Mouse (Mus musculus) urinary bladder, postnatal 25 days (tissue): Measurements from ENCODE around the gene Retreg3.

Source experiments
- DNase-seq: peaks from one replicate; pipeline ENCODE4 v3.0.0; 2022; ENCODE audit warnings: low spot score

Retreg3 gene

DNA sequence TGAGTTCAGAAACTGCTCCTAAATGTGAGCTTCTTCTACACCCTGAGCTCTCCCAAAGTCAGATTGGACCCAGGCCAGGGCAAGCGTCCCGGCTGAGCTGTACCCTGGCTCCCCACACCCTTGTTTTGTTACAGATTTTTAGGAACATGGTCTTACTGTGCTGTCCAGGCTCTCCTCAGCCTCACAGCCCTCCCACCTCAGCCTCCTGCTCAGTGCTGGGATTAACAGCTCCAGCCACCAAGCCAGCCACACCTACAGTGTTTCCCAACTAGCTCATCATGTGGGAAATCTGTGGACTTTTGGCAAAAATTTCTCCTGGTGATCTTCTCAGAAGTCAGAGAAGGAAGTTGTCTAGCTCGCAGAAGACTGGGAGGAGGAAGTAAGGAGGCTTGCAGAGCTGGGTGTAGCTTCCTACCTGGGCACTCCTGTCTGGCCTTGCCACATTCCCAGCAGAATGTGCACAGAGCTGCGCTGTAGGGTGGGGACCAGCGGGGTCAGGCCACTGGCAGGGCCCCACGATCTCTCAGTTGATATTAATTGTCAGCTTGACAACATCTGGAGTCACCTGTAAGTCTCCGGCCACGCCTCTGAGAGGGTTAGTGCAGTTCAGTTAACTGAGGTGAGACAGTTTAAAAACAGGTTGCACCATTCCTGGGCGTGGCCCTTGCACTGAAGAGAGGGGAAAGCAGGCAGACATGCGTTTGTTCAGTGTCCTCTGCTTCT lies 66.8 kb downstream of the Retreg3 start:
- peak; percentile 72 for DNase-seq

DNA sequence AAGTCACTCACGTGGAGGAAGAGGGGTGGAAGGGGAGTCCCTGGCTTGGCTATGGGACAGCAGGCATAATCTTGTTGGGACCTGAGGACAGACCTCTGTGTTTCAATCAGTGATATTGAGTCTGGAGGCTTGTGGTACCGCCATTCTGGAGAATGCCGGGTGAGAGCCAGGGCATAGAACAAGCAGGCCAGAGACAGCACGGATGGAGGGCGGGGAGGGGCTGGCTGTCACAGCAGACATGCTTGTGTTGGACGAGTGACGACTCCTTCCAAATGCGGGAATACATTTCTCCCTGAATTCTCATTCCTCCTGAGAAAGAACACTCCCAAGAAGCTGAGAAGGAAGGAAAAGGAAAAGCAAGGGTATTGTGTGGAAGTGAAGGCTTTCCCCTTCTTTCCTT lies 68.1 kb downstream of the Retreg3 start:
- DNase-seq = no peak

DNA sequence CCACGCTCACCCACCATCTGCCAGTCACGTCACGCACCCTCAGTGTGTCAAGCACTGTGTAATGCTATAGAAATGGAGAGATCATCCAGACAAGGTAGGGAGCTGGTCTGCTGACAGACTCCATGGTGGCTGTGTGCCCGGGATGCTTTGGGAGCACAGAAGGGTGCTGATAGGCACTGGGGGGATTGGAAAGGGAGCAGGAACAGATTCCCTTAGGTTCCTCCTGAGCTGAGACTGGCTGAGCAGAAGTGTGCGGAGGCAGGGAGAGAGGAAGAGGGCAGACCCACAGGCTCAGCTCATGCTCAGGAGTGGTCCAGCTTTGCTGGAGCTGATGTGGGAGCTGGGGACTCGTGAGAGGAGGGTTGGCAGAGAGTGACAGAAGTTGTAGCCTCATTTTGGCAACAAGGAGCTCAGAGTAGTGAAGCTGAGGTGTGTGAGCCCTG lies 68.6 kb downstream of the Retreg3 start:
- no peak for DNase-seq

DNA sequence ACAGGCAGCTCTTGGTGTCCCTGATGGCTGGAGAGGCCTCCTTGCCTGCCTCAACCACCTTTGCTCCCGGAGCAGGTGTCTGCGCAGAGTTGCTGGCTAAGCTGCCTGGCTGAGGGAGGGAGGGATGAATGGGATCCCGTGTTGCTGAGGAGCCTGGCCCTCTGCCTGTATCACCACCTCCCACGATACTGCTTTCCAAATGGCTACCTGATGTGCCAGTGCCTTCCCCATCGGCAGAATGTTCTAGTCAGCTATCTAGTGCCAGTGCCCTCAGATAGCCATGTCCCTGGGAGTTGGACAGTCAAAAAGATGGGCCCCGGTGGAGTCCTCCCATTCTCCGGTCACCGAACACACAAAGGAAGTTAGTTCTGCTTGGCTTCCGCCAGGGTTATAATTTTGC lies 69.3 kb downstream of the Retreg3 start:
- DNase-seq = no peak

DNA sequence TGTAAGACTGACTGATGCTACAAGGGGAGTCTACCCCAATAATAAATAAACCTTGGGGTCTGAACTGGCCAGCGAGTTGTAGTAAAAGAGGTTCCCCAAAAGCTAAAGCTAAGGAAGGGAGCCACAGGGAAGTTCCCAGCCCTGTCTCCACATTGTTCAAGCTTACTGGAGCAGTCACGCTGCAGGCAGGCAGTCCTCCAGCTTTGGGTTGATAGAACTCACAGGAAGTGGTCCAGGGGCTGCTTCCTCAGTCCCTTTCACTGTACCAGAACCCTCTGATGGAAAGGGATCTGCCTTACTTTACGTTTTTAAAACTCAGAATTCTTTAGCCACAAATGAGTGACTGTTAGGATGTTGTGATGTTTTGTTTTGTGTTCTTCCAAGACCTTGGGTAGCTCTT lies 72.2 kb downstream of the Retreg3 start:
- no peak for DNase-seq

DNA sequence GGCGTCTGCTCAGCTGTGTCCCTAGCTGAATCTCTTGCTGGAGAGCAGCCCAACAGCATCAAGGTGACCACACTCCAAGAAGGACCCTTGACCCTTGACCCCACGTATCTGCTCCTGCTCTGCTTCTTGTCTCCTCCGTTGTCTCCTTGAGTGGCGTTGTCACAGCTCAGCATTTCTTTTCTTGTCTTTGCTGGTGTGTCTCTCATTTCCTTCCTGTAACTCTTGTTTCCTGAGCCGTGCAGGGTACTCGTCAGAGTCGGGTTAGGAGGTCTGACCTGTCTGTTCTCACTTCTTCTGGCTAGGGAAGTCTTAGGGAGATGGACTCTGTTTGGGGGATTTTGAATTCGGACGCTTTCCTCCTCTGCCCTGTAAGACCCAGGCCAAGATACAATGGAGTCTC lies 73.3 kb downstream of the Retreg3 start:
- no peak for DNase-seq
